Mouse (Mus musculus) cortical plate, adult 2 months (tissue): Measurements from ENCODE around the gene Klhl28.

ENCODE experiments used
- CTCF ChIP-seq: fragments of 200-500 bp; IDR thresholded peaks from 2 replicates; pipeline ENCODE4 v1.5.1; 2011; ENCODE audit warnings: mild to moderate bottlenecking, control low read depth, low read length; ENCODE audit not compliant: insufficient read depth; ENCODE audit errors: extremely low read depth
- POLR2A ChIP-seq: fragments of 200-500 bp; IDR thresholded peaks from 2 replicates; pipeline ENCODE4 v1.6.1; 2011; ENCODE audit warnings: mild to moderate bottlenecking, low read length, control low read depth; ENCODE audit not compliant: insufficient read depth; ENCODE audit errors: extremely low read depth

GRCm38 (mm10) chr12:64971399-64971798 lies 6.1 kb upstream of the Klhl28 start:
- TF ChIP-seq CTCF (no peak), POLR2A (no peak)
